Mouse (Mus musculus) thymus, adult 2 months (tissue): ENCODE measurements at regions not wholly inside any gene's neighbourhood (a gene's known extent, or its start where the extent isn't known, plus 50 kb on each side); places are given as distances from the start of the nearest gene placed in this dataset.
A peak's percentile ranks its signal among the peaks of the same experiment; 100 is the strongest.

Source experiments
- DNase-seq: peaks from one replicate; pipeline ENCODE4 v3.0.0; 2021
- H3K27ac ChIP-seq: fragments of 200-500 bp; 2 replicates; pipeline ENCODE4 v1.5.1; 2012; ENCODE audit warnings: low read length, control low read depth; ENCODE audit not compliant: control insufficient read depth, insufficient read depth
- H3K27me3 ChIP-seq: fragments of 200-500 bp; 2 replicates; pipeline ENCODE4 v1.6.1; 2012; ENCODE audit warnings: mild to moderate bottlenecking, low read length, moderate library complexity, mixed read lengths; ENCODE audit not compliant: control insufficient read depth, insufficient read depth
- H3K36me3 ChIP-seq: fragments of 200-500 bp; 2 replicates; pipeline ENCODE4 v1.6.1; 2012; ENCODE audit warnings: mild to moderate bottlenecking, low read length, moderate library complexity; ENCODE audit not compliant: control insufficient read depth, insufficient read depth
- H3K4me1 ChIP-seq: fragments of 200-500 bp; replicated peaks from 2 replicates; pipeline ENCODE4 v1.6.1; 2012; ENCODE audit warnings: low read length; ENCODE audit not compliant: control insufficient read depth, insufficient read depth
- H3K4me3 ChIP-seq: fragments of 200-500 bp; 2 replicates; pipeline ENCODE4 v1.5.1; 2012; ENCODE audit warnings: mild to moderate bottlenecking, low read length, control low read depth, moderate library complexity; ENCODE audit not compliant: control insufficient read depth, insufficient read depth
- CTCF ChIP-seq: fragments of 200-500 bp; IDR thresholded peaks from 2 replicates; pipeline ENCODE4 v1.5.1; 2012; ENCODE audit warnings: mild to moderate bottlenecking, control low read depth, low read length, moderate library complexity, borderline replicate concordance; ENCODE audit not compliant: control insufficient read depth, poor library complexity, insufficient read depth; ENCODE audit errors: extremely low read depth
- POLR2A ChIP-seq: fragments of 200-500 bp; IDR thresholded peaks from 2 replicates; pipeline ENCODE4 v1.6.1; 2012; ENCODE audit warnings: mild to moderate bottlenecking, low read length, control low read depth, moderate library complexity; ENCODE audit not compliant: control insufficient read depth, poor library complexity, insufficient read depth; ENCODE audit errors: extremely low read depth
- WGBS: fragments of 180-500 bp; shearing (Covaris S2); methylation state at CpG from one replicate; pipeline ENCODE4 v1.1.7; 2018; 5-methylcytosine and 5-hydroxymethylcytosine counted together

DNA sequence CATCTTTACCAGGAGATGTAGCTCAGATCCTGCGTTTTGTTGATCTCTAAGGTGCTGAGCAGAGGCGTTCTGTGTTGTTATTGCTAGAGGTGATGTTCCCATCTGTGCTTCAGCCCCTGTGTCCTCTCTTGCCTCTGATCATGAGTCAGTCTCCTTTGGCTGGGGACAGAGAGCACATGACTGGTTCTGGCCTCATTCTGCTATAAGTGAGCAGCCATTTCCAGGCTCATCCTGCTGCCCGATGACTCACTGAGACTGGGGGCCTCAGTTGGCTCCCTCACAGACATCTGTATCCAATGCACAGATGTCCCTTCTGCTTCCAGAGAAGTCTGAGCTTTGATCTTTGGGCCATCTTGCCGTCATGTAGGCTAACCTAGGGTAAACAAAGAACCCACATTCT lies 194.9 kb upstream of the Gm21798 start:
- 86% methylated on average over 4 of the region's 4 CpGs for WGBS
- no peaks in the 10 kb centered on the region for H3K4me1 ChIP-seq
- no peaks in the 10 kb centered on the region for H3K36me3 ChIP-seq
- no peak overlapping the region for H3K27ac ChIP-seq
- no peak overlapping the region for H3K4me3 ChIP-seq
- TF ChIP-seq POLR2A (no peak), CTCF (no peak)
- no peak for DNase-seq
- no peaks in the 10 kb centered on the region for H3K27me3 ChIP-seq

DNA sequence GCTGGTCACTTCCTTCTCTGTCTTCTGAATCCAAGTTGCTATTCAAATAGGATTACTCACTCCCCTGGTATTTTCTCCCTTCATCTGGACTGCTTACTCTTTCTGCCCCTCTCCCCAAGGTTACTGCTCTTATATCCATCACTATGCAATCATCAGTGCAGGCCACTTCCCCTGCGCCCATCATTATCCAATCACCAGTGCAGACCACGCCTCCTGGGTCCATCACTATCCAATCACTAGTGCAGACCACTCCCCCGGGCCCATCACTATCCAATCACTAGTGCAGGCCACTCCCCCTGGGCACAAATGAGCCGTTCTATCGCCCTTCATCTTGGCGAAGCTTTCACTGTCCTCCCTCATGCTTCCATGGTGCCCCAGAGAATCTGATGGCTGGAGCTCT lies 191.1 kb upstream of the Gm21798 start:
- Histone ChIP-seq H3K4me3 (no peak overlapping the region), H3K27me3 (no peaks in the 10 kb centered on the region), H3K36me3 (no peaks in the 10 kb centered on the region), H3K27ac (no peak overlapping the region), H3K4me1 (no peaks in the 10 kb centered on the region)
- 95% methylated on average over 6 of the region's 6 CpGs for WGBS
- DNase-seq: no peak
- TF ChIP-seq POLR2A: no peak

DNA sequence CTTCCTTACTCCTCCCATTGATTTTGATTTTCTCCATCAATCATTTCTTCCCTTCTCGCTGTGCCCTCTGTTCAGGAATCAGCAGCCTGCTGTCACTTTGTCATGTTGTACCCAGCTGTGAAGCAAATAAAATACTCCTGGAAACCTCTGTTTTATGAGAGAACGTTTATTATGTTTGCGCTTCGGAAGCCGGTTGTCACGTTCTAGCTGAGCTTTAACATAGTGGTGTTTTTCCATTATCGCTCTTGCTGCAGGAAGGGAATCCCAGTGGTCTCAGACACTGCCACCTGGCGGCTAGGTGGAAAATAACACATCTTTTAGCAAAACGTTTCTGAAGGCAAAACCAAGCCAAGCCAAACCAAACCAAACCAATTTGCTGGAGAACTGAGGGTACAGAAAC lies 190.2 kb upstream of the Gm21798 start:
- H3K27me3 ChIP-seq: no peaks in the 10 kb centered on the region

More for the DNA sequence above, 190.2 kb upstream of the Gm21798 start:
- TF ChIP-seq CTCF (no peak), POLR2A (no peak)
- Histone ChIP-seq H3K4me3 (no peak overlapping the region), H3K4me1 (no peaks in the 10 kb centered on the region), H3K36me3 (no peaks in the 10 kb centered on the region), H3K27ac (no peak overlapping the region)
- WGBS: 15% methylated on average over 9 of the region's 9 CpGs
- peak; percentile 54 for DNase-seq
